Mouse (Mus musculus) ES-E14 (cell line): ENCODE measurements around the gene Zbtb43.

ENCODE experiments used
- HCFC1 ChIP-seq: IDR thresholded peaks from 2 replicates; pipeline ENCODE4 v1.6.1; 2012; ENCODE audit warnings: low read length, inconsistent platforms, borderline replicate concordance; ENCODE audit not compliant: insufficient read depth
- MAFK ChIP-seq: IDR thresholded peaks from 2 replicates; pipeline ENCODE4 v1.6.1; 2014; ENCODE audit warnings: mild to moderate bottlenecking, low read depth, low read length, inconsistent platforms; ENCODE audit not compliant: insufficient read depth

DNA sequence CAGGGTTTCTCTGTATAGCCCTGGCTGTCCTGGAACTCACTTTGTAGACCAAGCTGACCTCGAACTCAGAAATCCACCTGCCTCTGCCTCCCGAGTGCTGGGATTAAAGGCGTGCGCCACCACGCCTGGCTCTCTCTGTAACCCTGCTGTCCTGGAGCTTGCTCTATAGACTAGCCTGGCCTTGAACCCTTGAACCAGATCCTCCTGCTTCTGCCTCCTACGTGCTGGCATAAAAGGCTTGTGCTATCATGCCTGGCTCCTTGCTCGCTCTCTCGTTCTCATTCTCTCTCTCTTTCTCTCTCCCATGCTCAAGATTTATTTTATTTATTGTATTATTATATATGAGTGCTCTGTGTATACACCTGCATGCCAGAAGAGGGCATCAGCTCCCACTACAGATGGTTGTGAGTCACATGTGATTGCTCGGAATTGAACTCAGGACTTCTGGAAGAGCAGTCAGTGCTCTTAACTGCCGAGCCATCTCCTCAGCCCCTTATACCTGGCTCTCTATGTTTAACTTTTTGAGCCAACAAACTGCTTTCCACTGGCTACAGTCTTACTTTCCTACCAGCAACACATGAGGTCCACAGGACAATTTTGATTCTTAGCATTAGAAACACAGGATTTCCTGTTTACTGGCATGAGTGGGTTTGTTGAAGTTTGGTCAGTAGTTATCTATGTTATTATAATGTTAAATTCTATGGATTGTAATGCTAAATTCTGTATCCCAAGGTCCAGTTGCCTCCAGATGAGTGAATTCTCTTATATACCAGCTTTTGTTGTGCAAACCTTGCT is 9.8 kb upstream of the Zbtb43 start:
- TF ChIP-seq HCFC1 (no peak), MAFK (no peak)
